ENCODE assay signal across 26 mouse cellular contexts in the genomic region with DNA sequence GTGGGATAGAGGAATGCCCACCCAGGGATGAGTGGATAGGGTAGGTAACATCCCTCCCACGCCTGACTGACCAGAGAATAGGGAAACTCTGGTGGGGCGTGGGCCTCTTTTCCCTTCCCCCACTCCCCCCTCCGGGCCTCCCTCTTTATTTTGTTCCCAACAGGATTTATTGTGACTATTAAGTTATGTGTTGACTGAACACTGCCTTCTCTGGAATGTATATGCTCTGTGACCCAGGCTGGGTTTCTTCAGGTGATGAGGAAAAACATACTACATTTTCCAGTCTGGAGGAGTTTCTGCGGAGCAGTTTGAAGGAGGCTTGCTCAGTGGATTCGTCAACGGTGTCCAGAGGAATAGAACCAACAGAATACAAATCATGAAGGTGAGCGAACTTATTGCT. TPM values are rescaled to one million over a fixed set of nuclear protein-coding genes. Genes with fewer than 3 reads are reported as not detected.
"Had no signal": no experiment of that assay in that cellular context is flagged by ENCODE, and none has a peak within 500 bp of the region (broad histone marks: within the 10 kb centered on the region; RNA-seq: fewer than 3 reads in every experiment).

A gene (plus strand): TSS at position 301 of the 400 bp plus-strand sequence.

- DNase-seq: lung, adult 18-20 months; lung, embryonic 14.5 days; lung, postnatal 10 days; lung, postnatal 4 days; midbrain, embryonic 14.5 days; retina, postnatal 1 day; right cerebral cortex, adult 18-20 months; right cerebral cortex, postnatal 25 days; right cerebral cortex, postnatal 4 days; spleen, adult 18-20 months; thymus, adult 18-20 months; thymus, postnatal 14 days; thymus, postnatal 36 days had no signal

- H3K4me2 ChIP-seq: lung, embryonic 14.5 days; midbrain, embryonic 12.5 days; neural tube, embryonic 13.5 days; neural tube, embryonic 15.5 days had no signal

- ATAC-seq: midbrain, embryonic 16.5 days had no signal

- H3K27me3 ChIP-seq: midbrain, embryonic 12.5 days; neural tube, embryonic 13.5 days; neural tube, embryonic 15.5 days had no signal

- H3K27ac ChIP-seq: midbrain, embryonic 10.5 days; midbrain, embryonic 12.5 days; neural tube, embryonic 13.5 days; neural tube, embryonic 15.5 days had no signal

- H3K4me1 ChIP-seq: midbrain, embryonic 12.5 days had no signal

- H3K4me3 ChIP-seq: midbrain, embryonic 10.5 days; midbrain, embryonic 12.5 days; myocyte; neural tube, embryonic 13.5 days; neural tube, embryonic 15.5 days had no signal

- H3K9me3 ChIP-seq: midbrain, embryonic 10.5 days; midbrain, embryonic 12.5 days; neural tube, embryonic 13.5 days; neural tube, embryonic 15.5 days had no signal

- H3K36me3 ChIP-seq: midbrain, embryonic 10.5 days; midbrain, embryonic 12.5 days; neural tube, embryonic 13.5 days; neural tube, embryonic 15.5 days had no signal

- H3K9ac ChIP-seq: lung, embryonic 14.5 days; midbrain, embryonic 12.5 days; neural tube, embryonic 13.5 days; neural tube, embryonic 15.5 days had no signal

RNA-seq across cellular contexts. Expression of the gene that starts here (rescaled TPM):
- total RNA-seq: megakaryocyte, adult 5-6 weeks; megakaryocyte-erythroid progenitor cell, adult 5-6 weeks had no signal
- polyA plus RNA-seq: lung, embryonic 14.5 days; lung, embryonic 16.5 days; midbrain, embryonic 10.5 days; midbrain, embryonic 16.5 days; myocyte; neural tube, embryonic 11.5 days; small intestine, adult 2 months; stomach, embryonic 14.5 days; thymus, postnatal 0 days had no signal
